Mouse (Mus musculus): ENCODE results near the gene 1700021F05Rik. TPM values are rescaled to one million over a fixed set of nuclear protein-coding genes. Genes with fewer than 3 reads are reported as not detected.

The 1700021F05Rik gene
- polyA plus RNA-seq, 1 experiment from 2014 or later, result 90.8 TPM

- Histone ChIP-seq H3K27me3 (ENCODE audit: control insufficient read depth, insufficient read depth, low read length) (no peaks in the 10 kb centered on the region), H3K4me3 (ENCODE audit: control insufficient read depth in 1 of 2, insufficient read depth in 1 of 2, low read depth in 1 of 2, low read length in 2 of 2) (no peak overlapping the region), H3K4me1 (ENCODE audit: control insufficient read depth in 2 of 2, insufficient read depth in 2 of 2, low read length in 2 of 2) (no peaks in the 10 kb centered on the region), H3K4me2 (ENCODE audit: low read length) (no peak overlapping the region), H3K36me3 (ENCODE audit: control insufficient read depth, insufficient read depth, low read length) (no peaks in the 10 kb centered on the region), H3K9me3 (ENCODE audit: control insufficient read depth, low read length) (no peaks in the 10 kb centered on the region), H3K9ac (ENCODE audit: low read length) (no peak overlapping the region), H3K27ac (replicated peaks in 1 of 2; ENCODE audit: control insufficient read depth in 1 of 2, insufficient read depth in 1 of 2, low read depth in 2 of 2, low read length in 2 of 2) (no peak overlapping the region)
- no peak for ATAC-seq (ENCODE audit: insufficient number of reproducible peaks, insufficient read depth, low FRiP score, low read depth)
- WGBS, result 40% methylated on average over 2 of the region's 2 CpGs
Observed at GRCm38 (mm10) chr10:43560765-43561164, 20.0 kb upstream of the 1700021F05Rik start.

GRCm38 (mm10) chr10:43559313-43559712 lies 18.5 kb upstream of the 1700021F05Rik start:
- no peak overlapping the region for H3K27ac ChIP-seq (replicated peaks in 1 of 2; ENCODE audit: control insufficient read depth in 1 of 2, insufficient read depth in 1 of 2, low read depth in 2 of 2, low read length in 2 of 2)

GRCm38 (mm10) chr10:43557630-43558165 lies 16.9 kb upstream of the 1700021F05Rik start:
- Histone ChIP-seq H3K9me3 (ENCODE audit: control insufficient read depth, low read length) (no peaks in the 10 kb centered on the region), H3K4me3 (ENCODE audit: control insufficient read depth in 1 of 2, insufficient read depth in 1 of 2, low read depth in 1 of 2, low read length in 2 of 2) (no peak overlapping the region), H3K9ac (ENCODE audit: low read length) (no peak overlapping the region), H3K27me3 (ENCODE audit: control insufficient read depth, insufficient read depth, low read length) (no peaks in the 10 kb centered on the region), H3K4me1 (ENCODE audit: control insufficient read depth in 2 of 2, insufficient read depth in 2 of 2, low read length in 2 of 2) (no peaks in the 10 kb centered on the region), H3K4me2 (ENCODE audit: low read length) (no peak overlapping the region), H3K27ac (replicated peaks in 1 of 2; ENCODE audit: control insufficient read depth in 1 of 2, insufficient read depth in 1 of 2, low read depth in 2 of 2, low read length in 2 of 2) (no peak overlapping the region), H3K36me3 (ENCODE audit: control insufficient read depth, insufficient read depth, low read length) (no peaks in the 10 kb centered on the region)
- ATAC-seq (ENCODE audit: insufficient number of reproducible peaks, insufficient read depth, low FRiP score, low read depth), result no peak
- 81% methylated on average over 5 of the region's 5 CpGs for WGBS

More at GRCm38 (mm10) chr10:43559313-43559712, 18.5 kb upstream of the 1700021F05Rik start:
- Histone ChIP-seq H3K4me1 (ENCODE audit: control insufficient read depth in 2 of 2, insufficient read depth in 2 of 2, low read length in 2 of 2) (no peaks in the 10 kb centered on the region), H3K9me3 (ENCODE audit: control insufficient read depth, low read length) (no peaks in the 10 kb centered on the region), H3K27me3 (ENCODE audit: control insufficient read depth, insufficient read depth, low read length) (no peaks in the 10 kb centered on the region), H3K4me2 (ENCODE audit: low read length) (no peak overlapping the region), H3K36me3 (ENCODE audit: control insufficient read depth, insufficient read depth, low read length) (no peaks in the 10 kb centered on the region), H3K4me3 (ENCODE audit: control insufficient read depth in 1 of 2, insufficient read depth in 1 of 2, low read depth in 1 of 2, low read length in 2 of 2) (no peak overlapping the region), H3K9ac (ENCODE audit: low read length) (no peak overlapping the region)
- no peak for ATAC-seq (ENCODE audit: insufficient number of reproducible peaks, insufficient read depth, low FRiP score, low read depth)
- 69% methylated on average over 11 of the region's 11 CpGs for WGBS

GRCm38 (mm10) chr10:43551388-43551787 lies 10.6 kb upstream of the 1700021F05Rik start:
- WGBS, result 14% methylated on average over 3 of the region's 3 CpGs
- no peak overlapping the region for H3K27ac ChIP-seq (replicated peaks in 1 of 2; ENCODE audit: control insufficient read depth in 1 of 2, insufficient read depth in 1 of 2, low read depth in 2 of 2, low read length in 2 of 2)
- ATAC-seq (ENCODE audit: insufficient number of reproducible peaks, insufficient read depth, low FRiP score, low read depth), result no peak
- H3K9me3 ChIP-seq (ENCODE audit: control insufficient read depth, low read length), result no peaks in the 10 kb centered on the region
- no peak overlapping the region for H3K4me3 ChIP-seq (ENCODE audit: control insufficient read depth in 1 of 2, insufficient read depth in 1 of 2, low read depth in 1 of 2, low read length in 2 of 2)
- H3K9ac ChIP-seq (ENCODE audit: low read length), result no peak overlapping the region
- H3K36me3 ChIP-seq (ENCODE audit: control insufficient read depth, insufficient read depth, low read length), result no peaks in the 10 kb centered on the region
- no peaks in the 10 kb centered on the region for H3K4me1 ChIP-seq (ENCODE audit: control insufficient read depth in 2 of 2, insufficient read depth in 2 of 2, low read length in 2 of 2)
- no peak overlapping the region for H3K4me2 ChIP-seq (ENCODE audit: low read length)
- H3K27me3 ChIP-seq (ENCODE audit: control insufficient read depth, insufficient read depth, low read length), result no peaks in the 10 kb centered on the region

GRCm38 (mm10) chr10:43550923-43551322 lies 10.1 kb upstream of the 1700021F05Rik start:
- WGBS, result 19% methylated on average over 3 of the region's 3 CpGs
- no peak overlapping the region for H3K4me3 ChIP-seq (ENCODE audit: control insufficient read depth in 1 of 2, insufficient read depth in 1 of 2, low read depth in 1 of 2, low read length in 2 of 2)
- ATAC-seq (ENCODE audit: insufficient number of reproducible peaks, insufficient read depth, low FRiP score, low read depth), result no peak
- H3K4me1 ChIP-seq (ENCODE audit: control insufficient read depth in 2 of 2, insufficient read depth in 2 of 2, low read length in 2 of 2), result no peaks in the 10 kb centered on the region
- no peak overlapping the region for H3K27ac ChIP-seq (replicated peaks in 1 of 2; ENCODE audit: control insufficient read depth in 1 of 2, insufficient read depth in 1 of 2, low read depth in 2 of 2, low read length in 2 of 2)
- no peaks in the 10 kb centered on the region for H3K9me3 ChIP-seq (ENCODE audit: control insufficient read depth, low read length)
- H3K27me3 ChIP-seq (ENCODE audit: control insufficient read depth, insufficient read depth, low read length), result no peaks in the 10 kb centered on the region
- H3K9ac ChIP-seq (ENCODE audit: low read length), result no peak overlapping the region
- H3K36me3 ChIP-seq (ENCODE audit: control insufficient read depth, insufficient read depth, low read length), result no peaks in the 10 kb centered on the region
- H3K4me2 ChIP-seq (ENCODE audit: low read length), result no peak overlapping the region

- Histone ChIP-seq H3K27ac (replicated peaks in 1 of 2; ENCODE audit: control insufficient read depth in 1 of 2, insufficient read depth in 1 of 2, low read depth in 2 of 2, low read length in 2 of 2) (no peak overlapping the region), H3K9me3 (ENCODE audit: control insufficient read depth, low read length) (no peaks in the 10 kb centered on the region), H3K9ac (ENCODE audit: low read length) (no peak overlapping the region), H3K4me3 (ENCODE audit: control insufficient read depth in 1 of 2, insufficient read depth in 1 of 2, low read depth in 1 of 2, low read length in 2 of 2) (no peak overlapping the region), H3K4me1 (ENCODE audit: control insufficient read depth in 2 of 2, insufficient read depth in 2 of 2, low read length in 2 of 2) (no peaks in the 10 kb centered on the region), H3K36me3 (ENCODE audit: control insufficient read depth, insufficient read depth, low read length) (no peaks in the 10 kb centered on the region), H3K4me2 (ENCODE audit: low read length) (no peak overlapping the region), H3K27me3 (ENCODE audit: control insufficient read depth, insufficient read depth, low read length) (no peaks in the 10 kb centered on the region)
- no peak for ATAC-seq (ENCODE audit: insufficient number of reproducible peaks, insufficient read depth, low FRiP score, low read depth)
- WGBS, result 65% methylated on average over 5 of the region's 5 CpGs
Observed at GRCm38 (mm10) chr10:43549411-43549810, 8.6 kb upstream of the 1700021F05Rik start.

GRCm38 (mm10) chr10:43541153-43541544 lies 355 bp upstream of the 1700021F05Rik start:
- WGBS, result 46% methylated on average over 7 of the region's 8 CpGs
- Histone ChIP-seq H3K36me3 (ENCODE audit: control insufficient read depth, insufficient read depth, low read length) (peaks cover 9% of the 10 kb centered on the region), H3K9ac (ENCODE audit: low read length) (peak overlapping the region; percentile 95; the same call in 1 of the 2 replicates), H3K4me3 (ENCODE audit: control insufficient read depth in 1 of 2, insufficient read depth in 1 of 2, low read depth in 1 of 2, low read length in 2 of 2) (peak overlapping the region in 1 of 2 experiments; percentile 86; a peak in 1 of 4 replicates), H3K9me3 (ENCODE audit: control insufficient read depth, low read length) (no peaks in the 10 kb centered on the region), H3K4me1 (ENCODE audit: control insufficient read depth in 2 of 2, insufficient read depth in 2 of 2, low read length in 2 of 2) (peaks cover 2 to 9% of the 10 kb centered on the region in 2 experiments; a peak in 2 of 4 replicates), H3K4me2 (ENCODE audit: low read length) (peak overlapping the region; percentile 46), H3K27me3 (ENCODE audit: control insufficient read depth, insufficient read depth, low read length) (no peaks in the 10 kb centered on the region), H3K27ac (replicated peaks in 1 of 2; ENCODE audit: control insufficient read depth in 1 of 2, insufficient read depth in 1 of 2, low read depth in 2 of 2, low read length in 2 of 2) (0 out of 4 replicates have a peak overlapping the region, but pooled peaks of 1 of the 2 experiments have one; percentile 21)
- no peak for ATAC-seq (ENCODE audit: insufficient number of reproducible peaks, insufficient read depth, low FRiP score, low read depth)
